Mouse (Mus musculus): ENCODE measurements around the gene Crisp1.

GRCm38 (mm10) chr17:40319062-40319461, at the start of gene Crisp1:
- TF ChIP-seq POLR2A (IDR thresholded peaks at IDR 0.05; ENCODE audit: low read depth, low read length) (no peak), CTCF (conservative IDR thresholded peaks at IDR 0.05; ENCODE audit: insufficient read depth, insufficient read length, low read depth, low read length) (no peak)
